Mouse (Mus musculus): ENCODE measurements at regions not wholly inside any gene's neighbourhood (a gene's known extent, or its start where the extent isn't known, plus 50 kb on each side); places are given as distances from the start of the nearest gene placed in this dataset.

DNA sequence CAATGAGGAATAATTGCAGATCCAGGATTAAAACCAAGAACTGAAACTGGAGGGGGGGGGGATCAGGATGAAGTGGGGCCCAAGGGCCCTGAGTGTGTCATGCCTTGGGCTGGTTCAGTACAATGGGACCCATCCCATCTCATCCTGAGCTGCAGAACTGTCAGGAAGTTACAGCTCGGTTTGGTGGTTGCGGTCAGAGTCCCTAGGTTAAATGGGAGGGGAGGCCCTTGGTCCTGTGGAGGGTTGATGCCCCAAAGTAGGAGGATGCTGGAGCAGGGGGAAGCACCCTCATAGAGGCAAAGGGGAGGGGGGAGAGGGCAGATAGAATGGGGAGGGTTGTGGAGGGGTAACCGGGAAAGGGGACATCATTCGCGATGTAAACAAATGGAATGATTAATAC, 127.5 kb upstream of the Stx16 start:
- TF ChIP-seq CTCF (IDR thresholded peaks at IDR 0.05; ENCODE audit: low read depth) (no peak), EP300 (IDR thresholded peaks at IDR 0.05; ENCODE audit: low read depth) (no peak)

Data from liver, embryonic 14.5 days (tissue).